Mouse (Mus musculus) MEL (cell line): ENCODE data around the gene Slc39a13. TPM values are rescaled to one million over a fixed set of nuclear protein-coding genes. Genes with fewer than 3 reads are reported as not detected.

ENCODE experiments used
- DNase-seq: peaks from one replicate; pipeline ENCODE4 v3.0.0; 2011; ENCODE audit warnings: low read depth, low spot score
- H3K27ac ChIP-seq: 2 replicates; pipeline ENCODE4 v1.5.1; 2012; ENCODE audit warnings: low read depth, mild to moderate bottlenecking, control low read depth, low read length, moderate library complexity; ENCODE audit not compliant: control insufficient read depth
- H3K27me3 ChIP-seq, 2 experiments: fragments of 150-350 bp in 1 of 2; sonication (generic) in 1 of 2; 2 replicates each; pipeline ENCODE4 v1.6.1; 2012; ENCODE audit warnings: low read length in 2 of 2, mild to moderate bottlenecking in 2 of 2, improper control_type of control experiment in 1 of 2, moderate library complexity in 1 of 2; ENCODE audit not compliant: insufficient read depth in 2 of 2, control insufficient read depth in 1 of 2
- H3K36me3 ChIP-seq, 2 experiments: 2 replicates each; pipeline ENCODE4 v1.6.1; 2012 to 2014; ENCODE audit warnings: low read length in 2 of 2, improper control_type of control experiment in 1 of 2, inconsistent platforms in 1 of 2, mild to moderate bottlenecking in 1 of 2; ENCODE audit not compliant: insufficient read depth in 2 of 2, control insufficient read depth in 1 of 2
- H3K4me1 ChIP-seq, 2 experiments: fragments of 150-350 bp in 1 of 2; sonication (generic) in 1 of 2; 2 replicates each; pipeline ENCODE4 v1.6.1; 2012; ENCODE audit warnings: low read length in 2 of 2, improper control_type of control experiment in 1 of 2, mild to moderate bottlenecking in 1 of 2; ENCODE audit not compliant: insufficient read depth in 2 of 2, control insufficient read depth in 1 of 2
- H3K4me3 ChIP-seq, 2 experiments: fragments of 150-350 bp in 1 of 2; sonication (generic) in 1 of 2; 2 replicates each; pipeline ENCODE4 v1.5.1; 2012; ENCODE audit warnings: low read depth in 2 of 2, low read length in 2 of 2, mild to moderate bottlenecking in 2 of 2, moderate library complexity in 2 of 2, control low read depth in 1 of 2, improper control_type of control experiment in 1 of 2; ENCODE audit not compliant: control insufficient read depth in 1 of 2, insufficient read depth in 1 of 2
- H3K79me2 ChIP-seq: 2 replicates; pipeline ENCODE4 v1.6.1; 2012; ENCODE audit warnings: mild to moderate bottlenecking, low read length, moderate library complexity; ENCODE audit not compliant: control insufficient read depth, poor library complexity, insufficient read depth
- H3K9ac ChIP-seq: 2 replicates; pipeline ENCODE4 v1.6.1; 2012; ENCODE audit warnings: low read depth, mild to moderate bottlenecking, control low read depth, low read length, moderate library complexity; ENCODE audit not compliant: control insufficient read depth, poor library complexity, severe bottlenecking
- H3K9me3 ChIP-seq: fragments of 150-350 bp; sonication (generic); replicated peaks from 2 replicates; pipeline ENCODE4 v1.6.1; 2012; ENCODE audit warnings: mild to moderate bottlenecking, low read length, improper control_type of control experiment, moderate library complexity; ENCODE audit not compliant: insufficient read depth
- BHLHE40 ChIP-seq: IDR thresholded peaks from 2 replicates; pipeline ENCODE4 v1.6.1; 2012; ENCODE audit warnings: low read depth, mild to moderate bottlenecking, inconsistent platforms, low read length, improper control_type of control experiment, borderline replicate concordance
- CHD1 ChIP-seq: IDR thresholded peaks from 2 replicates; pipeline ENCODE4 v1.6.1; 2012; ENCODE audit warnings: low read depth, mild to moderate bottlenecking, inconsistent platforms, low read length, improper control_type of control experiment
- CTCF ChIP-seq, 3 experiments: IDR thresholded peaks in 2 of 3; conservative IDR thresholded peaks in 1 of 3; 2 replicates each; pipeline ENCODE4 v1.5.1; 2011 to 2012; ENCODE audit warnings: low read length in 3 of 3, low read depth in 2 of 3, mild to moderate bottlenecking in 2 of 3, improper control_type of control experiment in 1 of 3, inconsistent platforms in 1 of 3, mixed read lengths in 1 of 3, moderate library complexity in 1 of 3; ENCODE audit not compliant: control insufficient read depth in 1 of 3, insufficient read depth in 1 of 3, poor library complexity in 1 of 3, severe bottlenecking in 1 of 3
- ELF1 ChIP-seq: IDR thresholded peaks from 2 replicates; pipeline ENCODE4 v1.6.1; 2014; ENCODE audit warnings: low read depth, mild to moderate bottlenecking, inconsistent platforms, low read length, improper control_type of control experiment, moderate library complexity
- EP300 ChIP-seq, 2 experiments: IDR thresholded peaks; 2 replicates each; pipeline ENCODE4 v1.6.1; 2011; ENCODE audit warnings: improper control_type of control experiment in 2 of 2, low read length in 2 of 2, low read depth in 1 of 2, mild to moderate bottlenecking in 1 of 2
- ETS1 ChIP-seq: IDR thresholded peaks from 2 replicates; pipeline ENCODE4 v1.6.1; 2012; ENCODE audit warnings: low read depth, mild to moderate bottlenecking, inconsistent platforms, low read length, improper control_type of control experiment, moderate library complexity
- HCFC1 ChIP-seq: IDR thresholded peaks from 2 replicates; pipeline ENCODE4 v1.6.1; 2012; ENCODE audit warnings: low read depth, mild to moderate bottlenecking, inconsistent platforms, low read length, improper control_type of control experiment, moderate library complexity
- JUND ChIP-seq: IDR thresholded peaks from 2 replicates; pipeline ENCODE4 v1.6.1; 2011; ENCODE audit warnings: low read depth, mild to moderate bottlenecking, improper control_type of control experiment, low read length
- MAFK ChIP-seq: IDR thresholded peaks from 2 replicates; pipeline ENCODE4 v1.6.1; 2011; ENCODE audit warnings: low read depth, mild to moderate bottlenecking, low read length, improper control_type of control experiment, borderline replicate concordance
- MAX ChIP-seq: IDR thresholded peaks from 2 replicates; pipeline ENCODE4 v1.6.1; 2011; ENCODE audit warnings: low read length, improper control_type of control experiment
- MEF2A ChIP-seq: IDR thresholded peaks from 2 replicates; pipeline ENCODE4 v1.6.1; 2014; ENCODE audit warnings: low read depth, mild to moderate bottlenecking, inconsistent platforms, low read length, improper control_type of control experiment; ENCODE audit not compliant: poor library complexity, insufficient replicate concordance, severe bottlenecking; ENCODE audit errors: extremely low read depth
- MXI1 ChIP-seq: IDR thresholded peaks from 2 replicates; pipeline ENCODE4 v1.6.1; 2011; ENCODE audit warnings: mild to moderate bottlenecking, low read depth, low read length, improper control_type of control experiment
- MYB ChIP-seq: IDR thresholded peaks from 2 replicates; pipeline ENCODE4 v1.6.1; 2011; ENCODE audit warnings: mild to moderate bottlenecking, low read depth, low read length, improper control_type of control experiment
- NRF1 ChIP-seq: IDR thresholded peaks from 2 replicates; pipeline ENCODE4 v1.6.1; 2014; ENCODE audit warnings: low read depth, mild to moderate bottlenecking, inconsistent platforms, low read length, improper control_type of control experiment, moderate library complexity; ENCODE audit not compliant: poor library complexity, insufficient read depth, severe bottlenecking
- RCOR1 ChIP-seq: IDR thresholded peaks from 2 replicates; pipeline ENCODE4 v1.6.1; 2012; ENCODE audit warnings: low read depth, mild to moderate bottlenecking, inconsistent platforms, low read length, improper control_type of control experiment
- SIN3A ChIP-seq: IDR thresholded peaks from 2 replicates; pipeline ENCODE4 v1.6.1; 2012; ENCODE audit warnings: low read length, improper control_type of control experiment, inconsistent platforms
- TBP ChIP-seq: IDR thresholded peaks from 2 replicates; pipeline ENCODE4 v1.8.0; 2011; ENCODE audit warnings: low read depth, low read length, improper control_type of control experiment
- TCF12 ChIP-seq: IDR thresholded peaks from 2 replicates; pipeline ENCODE4 v1.6.1; 2014; ENCODE audit warnings: low read depth, mild to moderate bottlenecking, inconsistent platforms, low read length, improper control_type of control experiment, moderate library complexity
- UBTF ChIP-seq: IDR thresholded peaks from 2 replicates; pipeline ENCODE4 v1.6.1; 2012; ENCODE audit warnings: low read depth, mild to moderate bottlenecking, inconsistent platforms, low read length, improper control_type of control experiment, moderate library complexity, borderline replicate concordance; ENCODE audit not compliant: insufficient read depth
- USF1 ChIP-seq: IDR thresholded peaks from 2 replicates; pipeline ENCODE4 v1.6.1; 2014; ENCODE audit warnings: low read depth, mild to moderate bottlenecking, inconsistent platforms, low read length, improper control_type of control experiment, moderate library complexity
- ZC3H11A ChIP-seq: IDR thresholded peaks from 2 replicates; pipeline ENCODE4 v1.6.1; 2012; ENCODE audit warnings: low read depth, mild to moderate bottlenecking, inconsistent platforms, low read length, improper control_type of control experiment
- ZMIZ1 ChIP-seq: IDR thresholded peaks from 2 replicates; pipeline ENCODE4 v1.6.1; 2012; ENCODE audit warnings: low read depth, mild to moderate bottlenecking, inconsistent platforms, low read length, improper control_type of control experiment, moderate library complexity
- polyA plus RNA-seq, 2 experiments: library from polyadenylated mRNA; stranded (reverse) in 1 of 2; unstranded in 1 of 2; fragments of >175 nt in 1 of 2; fragments of >200 nt in 1 of 2; gene quantifications; 2 replicates each; pipeline versions ENCODE4 v1.2.1 to v1.2.4; 2012; ENCODE audit warnings: low replicate concordance in 2 of 2, low read depth in 1 of 2; ENCODE audit not compliant: insufficient read length in 2 of 2, insufficient read depth in 1 of 2, missing spikeins in 1 of 2
- total RNA-seq: library from RNA; depleted of rRNA; stranded (reverse); fragments of 300-350 nt; gene quantifications from 2 replicates; pipeline ENCODE4 v1.2.3, GENCODE M21; 2012

Slc39a13 gene
- total and polyA plus RNA-seq, 3 experiments: 9.4 to 19.1 TPM; not detected in 1

DNA sequence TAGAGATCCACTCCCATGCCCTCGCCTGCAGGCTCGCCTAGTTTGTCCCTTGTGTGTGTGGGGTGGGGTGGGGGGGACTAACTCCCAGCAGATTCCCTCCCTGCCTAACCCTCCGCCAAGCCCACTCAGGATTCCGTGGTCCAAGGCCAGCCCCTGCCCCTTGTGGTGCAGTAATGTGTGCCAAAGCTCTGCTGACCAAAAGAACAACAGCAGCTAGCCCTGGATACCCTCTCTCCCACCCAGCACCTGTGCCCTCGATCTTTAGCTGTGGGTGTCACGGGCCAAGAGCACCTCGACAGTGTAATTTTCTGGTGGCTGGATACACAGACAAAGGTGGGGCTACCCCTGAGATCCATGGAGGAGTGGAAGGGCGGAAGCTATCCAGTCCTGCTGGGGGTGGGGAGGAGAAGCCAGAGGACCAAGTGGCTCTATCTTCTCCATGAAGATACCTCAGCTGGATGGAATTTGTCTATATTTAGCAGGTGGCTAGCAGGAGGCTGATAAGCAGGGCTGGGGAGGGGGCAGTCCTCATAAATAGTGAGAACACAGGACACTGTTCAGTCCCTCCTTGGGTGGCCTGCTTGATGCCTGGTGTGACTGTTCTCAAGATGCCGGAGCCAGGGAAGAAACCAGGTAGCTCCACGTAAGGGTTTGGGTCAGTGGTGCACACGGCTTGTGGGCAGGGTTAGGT lies 47.5 kb upstream of the Slc39a13 start, which contains the start of gene Mybpc3:
TSS of gene Mybpc3 (plus strand) at position 560 of the 691 bp plus-strand sequence.
- Histone ChIP-seq H3K9ac (no peak within 1 kb of the TSS), H3K27me3 (no peaks in the 10 kb centered on the region), H3K36me3 (no peaks in the 10 kb centered on the region), H3K79me2 (no peaks in the 10 kb centered on the region), H3K4me3 (no peak within 1 kb of the TSS), H3K9me3 (no peaks in the 10 kb centered on the region), H3K27ac (no peak within 1 kb of the TSS), H3K4me1 (peaks cover 0 to 5% of the 10 kb centered on the region in 2 experiments; a peak in 1 of 4 replicates)
- TF ChIP-seq BHLHE40 (no peak), MXI1 (no peak), MAFK (no peak), SIN3A (no peak), CHD1 (no peak), EP300 (IDR thresholded peaks at IDR 0.05; ENCODE audit: low read depth in 1 of 2, low read length in 2 of 2) (no peak), MAX (no peak), RCOR1 (no peak), NRF1 (no peak), TCF12 (no peak), ZC3H11A (no peak), ELF1 (no peak), MEF2A (no peak), MYB (no peak), ETS1 (no peak)
- no peak for DNase-seq

DNA sequence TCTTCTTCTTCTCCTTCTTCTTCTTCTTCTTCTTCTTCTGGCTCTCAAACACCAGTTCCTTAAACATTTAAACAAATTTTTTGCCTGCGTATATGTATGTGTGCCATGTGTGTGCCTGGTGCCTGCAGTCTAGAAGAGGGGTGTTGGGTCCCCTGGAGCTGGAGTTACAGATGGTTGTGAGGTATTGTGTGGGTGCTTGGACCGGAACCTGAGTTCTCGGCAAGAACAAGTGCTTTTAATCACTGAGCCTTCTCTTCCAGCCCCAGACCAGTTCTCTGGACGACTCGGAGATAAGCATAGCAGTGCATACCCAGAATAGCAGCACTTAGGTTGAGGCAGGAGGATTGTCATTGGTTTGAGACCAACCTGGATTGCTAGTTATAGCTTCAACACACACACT lies 46.6 kb upstream of the Slc39a13 start:
- no peak for DNase-seq
- no peaks in the 10 kb centered on the region for H3K27me3 ChIP-seq
- H3K36me3 ChIP-seq: no peaks in the 10 kb centered on the region
- TF ChIP-seq ZMIZ1: no peak
- TF ChIP-seq HCFC1: no peak
- no peak for TF ChIP-seq CTCF (IDR thresholded peaks at IDR 0.05 in 2 of 3, conservative IDR thresholded peaks at IDR 0.05 in 1 of 3; ENCODE audit: control insufficient read depth in 1 of 3, insufficient read depth in 1 of 3, low read depth in 2 of 3, low read length in 3 of 3, poor library complexity in 1 of 3, severe bottlenecking in 1 of 3)
- TF ChIP-seq SIN3A: no peak
- TF ChIP-seq UBTF: no peak
- TF ChIP-seq MXI1: no peak
- TF ChIP-seq JUND: no peak
- TF ChIP-seq TBP: no peak
- no peak for TF ChIP-seq MAX
- TF ChIP-seq CHD1: no peak
- TF ChIP-seq USF1: no peak
- TF ChIP-seq, all 39 proteins: peak for 0
- H3K4me3 ChIP-seq: no peak overlapping the region
- H3K4me1 ChIP-seq: peaks cover 0 to 5% of the 10 kb centered on the region in 2 experiments; a peak in 1 of 4 replicates
- H3K9me3 ChIP-seq: no peaks in the 10 kb centered on the region
- no peaks in the 10 kb centered on the region for H3K79me2 ChIP-seq
- no peak overlapping the region for H3K9ac ChIP-seq
- no peak overlapping the region for H3K27ac ChIP-seq
